Mouse (Mus musculus): ENCODE data around the gene Med18. TPM values are rescaled to one million over a fixed set of nuclear protein-coding genes. Genes with fewer than 3 reads are reported as not detected.
A peak's percentile ranks its signal among the peaks of the same experiment; 100 is the strongest.
"Not testable (repeated sequence)": the region's sequence is repeated elsewhere in the genome, so short reads cannot be mapped to it uniquely, and the experiment has no call there.

Med18 gene
- total RNA-seq, 2 experiments from 2014 or later: 5.1 to 6.5 TPM

- not testable (repeated sequence) for DNase-seq
Measured at GRCm38 (mm10) chr4:132482104-132482503, 18.4 kb upstream of the Med18 start.

DNA sequence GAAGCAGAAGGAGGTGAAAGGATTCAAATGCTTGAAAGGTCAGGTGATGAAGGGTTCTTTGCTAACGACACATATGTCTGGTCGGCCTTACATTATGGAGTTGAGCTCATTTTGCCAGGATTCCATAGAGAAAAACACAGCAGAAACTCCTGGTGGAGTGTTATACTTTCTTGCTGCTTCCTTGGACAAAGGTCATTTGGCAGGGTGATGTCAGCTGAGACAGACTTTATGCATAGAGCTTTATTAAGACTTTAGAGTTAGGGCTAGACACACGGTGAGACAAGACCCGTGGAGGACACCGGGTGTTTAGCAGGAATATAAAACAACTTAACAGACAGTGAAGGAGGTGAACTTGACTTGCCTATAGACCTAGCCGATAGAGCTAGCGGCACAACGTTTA, 14.1 kb upstream of the Med18 start:
- DNase-seq: no peak

- DNase-seq: no peak
Measured at GRCm38 (mm10) chr4:132475895-132476878, 12.5 kb upstream of the Med18 start.

DNA sequence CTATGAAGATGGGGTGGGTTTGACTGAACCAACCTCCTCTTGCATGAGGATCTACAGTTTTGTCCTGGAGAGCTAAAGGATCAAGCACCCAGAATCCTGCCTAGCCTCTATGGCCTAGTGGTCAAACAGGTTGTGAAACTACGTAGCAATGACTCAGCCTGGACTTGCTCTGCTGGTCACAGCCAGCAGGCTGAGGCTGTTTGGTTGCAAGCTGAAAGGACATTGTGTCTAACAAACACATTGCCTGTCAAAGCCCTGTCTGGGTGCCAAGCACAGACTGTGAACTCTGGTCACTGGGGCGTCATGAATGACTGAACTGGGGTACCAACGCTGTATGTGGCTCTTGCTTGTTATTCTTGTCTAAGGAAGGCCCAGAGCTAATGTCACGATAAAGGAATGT, 10.9 kb upstream of the Med18 start:
- no peak for DNase-seq

GRCm38 (mm10) chr4:132473411-132473810, 9.7 kb upstream of the Med18 start:
- no peak for DNase-seq

GRCm38 (mm10) chr4:132469873-132470272, 6.2 kb upstream of the Med18 start:
- DNase-seq: no peak

GRCm38 (mm10) chr4:132464255-132464613, 513 bp upstream of the Med18 start:
- DNase-seq: no peak

DNA sequence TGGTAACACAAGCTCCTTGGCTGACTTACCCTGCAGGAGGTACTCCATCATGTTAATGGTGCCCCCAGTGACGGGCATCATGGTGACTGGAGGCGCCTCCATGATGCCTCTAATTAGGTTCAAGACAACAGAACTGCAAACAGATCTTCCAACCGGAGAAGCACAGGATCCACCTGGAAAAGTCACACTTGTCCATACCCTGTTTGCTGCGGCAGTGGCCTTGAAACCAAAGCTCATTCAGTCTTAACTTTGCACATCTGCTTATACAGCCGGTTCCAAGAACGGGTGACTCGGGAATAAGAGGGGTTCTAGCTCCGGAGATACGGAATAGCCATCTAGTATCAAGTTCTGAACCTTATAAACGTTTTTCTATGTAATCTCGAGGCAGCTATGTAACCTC, 885 bp downstream of the Med18 start:
- DNase-seq: no peak

DNA sequence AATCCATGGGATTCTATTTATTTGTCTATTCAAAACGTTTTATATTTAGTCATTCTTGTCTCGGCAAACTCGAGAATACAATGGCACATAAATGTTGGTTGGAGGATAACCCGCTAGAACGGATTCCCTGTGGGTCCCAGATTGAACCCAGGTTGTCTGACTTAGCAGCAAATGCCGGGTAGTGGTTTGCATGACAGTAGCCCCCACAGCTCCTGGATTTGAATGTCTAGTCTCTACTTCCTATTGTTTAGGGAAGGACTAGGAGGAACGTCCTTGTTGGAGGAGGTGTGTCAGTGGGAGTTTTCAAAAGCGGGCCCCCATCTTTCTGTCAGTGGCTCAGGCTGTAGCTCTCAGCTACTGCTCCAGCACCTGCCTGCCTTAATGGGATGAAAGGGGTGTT, 3.5 kb downstream of the Med18 start:
- no peak for DNase-seq

- no peak for DNase-seq
Measured at GRCm38 (mm10) chr4:132455561-132455960, 8.2 kb downstream of the Med18 start.

DNA sequence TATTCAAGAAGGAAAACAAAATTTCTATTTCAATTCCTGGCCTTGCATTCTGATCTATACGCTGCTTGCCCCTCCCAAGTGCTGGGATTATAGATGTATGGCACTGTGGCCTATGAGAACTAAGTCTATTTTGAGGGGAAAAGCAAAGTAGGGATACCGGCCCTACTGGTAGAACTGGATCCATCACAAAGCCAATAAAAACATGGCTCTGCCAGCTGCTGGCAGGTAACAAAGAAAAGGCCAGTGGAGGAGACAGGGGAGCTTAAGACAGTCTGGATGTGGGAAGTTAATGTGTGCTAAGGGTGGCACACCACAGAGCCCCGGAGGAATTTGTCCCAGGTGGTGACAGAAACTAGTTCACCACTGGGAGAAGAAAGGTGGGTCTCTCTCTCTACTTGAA, 8.6 kb downstream of the Med18 start:
- no peak for DNase-seq

GRCm38 (mm10) chr4:132454216-132454615, 9.5 kb downstream of the Med18 start:
- no peak for DNase-seq

- DNase-seq: no peak
Measured at GRCm38 (mm10) chr4:132449778-132450177, 13.9 kb downstream of the Med18 start.

DNA sequence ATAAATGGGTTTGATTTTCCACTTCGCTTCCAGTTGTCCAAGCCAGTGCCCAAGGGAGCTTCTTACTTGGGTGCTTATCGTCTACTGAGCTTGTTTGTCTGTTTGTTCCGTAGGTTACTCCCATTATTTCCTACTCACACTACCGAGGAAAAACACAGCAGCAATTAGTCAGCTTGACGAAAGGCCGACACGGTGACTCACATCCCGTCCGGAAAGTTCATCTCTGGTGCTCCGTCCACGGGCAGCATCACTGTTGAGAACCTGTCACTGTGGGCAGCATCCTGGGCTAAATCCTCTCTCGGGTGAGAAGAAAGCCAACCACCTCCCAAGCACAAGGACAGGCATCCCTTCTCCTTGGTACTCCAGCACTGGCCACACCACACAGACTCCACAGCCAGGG, 17.6 kb downstream of the Med18 start:
- DNase-seq: no peak

DNA sequence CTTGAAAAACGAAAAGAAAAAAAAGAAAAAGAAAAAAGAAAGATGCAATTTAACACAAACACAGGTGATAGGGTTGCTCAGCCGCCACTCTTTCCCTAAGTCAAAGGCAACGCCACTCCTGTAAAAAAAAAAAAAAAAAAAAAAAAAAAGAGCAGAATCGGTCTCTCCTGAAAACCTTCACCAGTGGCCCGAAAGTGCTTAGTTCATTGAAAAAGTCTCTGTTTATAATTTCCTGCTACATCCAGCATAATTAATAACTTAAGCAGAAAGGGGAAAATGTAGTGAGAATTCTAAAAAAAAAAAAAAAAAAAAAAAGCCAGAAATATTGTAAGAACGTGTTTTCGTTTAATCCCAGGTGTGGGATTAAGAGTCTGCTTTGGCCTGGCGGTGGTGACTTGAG, 19.2 kb downstream of the Med18 start:
- DNase-seq: no peak

GRCm38 (mm10) chr4:132437857-132438256, 25.9 kb downstream of the Med18 start:
- no peak for DNase-seq

GRCm38 (mm10) chr4:132432717-132433372, 30.9 kb downstream of the Med18 start:
- no peak for DNase-seq

DNA sequence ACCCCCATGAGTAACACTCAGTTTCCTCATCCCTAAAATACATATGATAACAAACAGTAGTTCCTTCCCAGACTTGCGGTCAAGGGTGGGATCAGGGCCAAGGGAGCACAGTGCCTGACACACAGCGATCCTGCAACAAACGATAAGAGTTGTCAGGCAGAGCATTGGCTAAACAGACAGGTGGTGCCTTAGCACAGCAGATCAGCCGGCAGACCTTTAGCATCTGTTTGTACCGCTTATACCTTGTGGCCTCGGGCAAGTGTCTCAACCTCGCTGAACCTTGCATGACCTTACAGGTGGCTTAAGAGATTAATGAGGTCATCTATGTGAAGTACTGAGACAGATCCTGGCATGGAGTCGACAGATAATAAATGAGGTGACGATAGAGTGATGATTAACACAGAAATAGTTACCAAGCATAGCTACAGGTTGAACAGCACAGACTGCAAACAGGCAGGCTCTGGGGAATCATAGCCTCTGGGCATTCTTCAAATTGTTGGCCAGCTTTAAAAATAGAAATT, 35.6 kb downstream of the Med18 start:
- no peak for DNase-seq

DNA sequence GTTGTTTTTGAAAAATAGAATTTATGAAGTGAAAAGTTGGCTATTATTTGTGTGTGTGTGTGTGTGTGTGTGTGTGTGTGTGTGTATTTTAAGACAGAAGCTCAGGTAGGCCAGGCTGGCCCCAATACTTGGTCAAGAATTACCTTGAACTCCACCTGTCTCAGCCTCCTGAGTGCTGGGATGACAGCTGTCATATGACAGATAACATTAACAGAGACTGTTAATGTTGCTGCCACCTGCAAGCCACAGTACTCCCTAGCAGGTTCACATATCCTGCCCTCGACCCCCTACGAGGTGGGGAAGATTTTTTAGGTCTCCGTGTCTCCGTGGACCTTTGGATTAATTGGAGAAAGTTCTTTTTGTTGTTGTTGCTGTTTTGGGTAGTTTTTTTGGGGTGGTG, 36.2 kb downstream of the Med18 start:
- DNase-seq: no peak

GRCm38 (mm10) chr4:132426021-132426420, 37.7 kb downstream of the Med18 start:
- no peak for DNase-seq

DNA sequence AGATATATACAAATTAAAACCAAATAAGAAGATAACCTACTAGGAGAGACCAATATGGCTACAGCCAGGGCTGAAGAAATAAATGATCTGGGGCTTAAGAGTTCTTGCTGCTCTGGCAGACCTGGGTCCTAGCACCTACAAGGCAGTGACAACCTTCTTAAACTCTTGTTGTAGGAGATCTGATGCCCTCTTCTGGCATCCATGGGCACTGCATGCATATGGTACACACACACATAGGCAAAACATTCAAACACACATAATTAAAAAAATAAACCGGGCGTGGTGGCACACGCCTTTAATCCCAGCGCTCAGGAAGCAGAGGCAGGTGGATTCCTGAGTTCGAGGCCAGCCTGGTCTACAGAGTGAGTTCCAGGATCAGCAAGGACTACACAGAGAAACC, 39.0 kb downstream of the Med18 start:
- no peak for DNase-seq

- DNase-seq: peak; percentile 97
Measured at GRCm38 (mm10) chr4:132421923-132422782, 41.6 kb downstream of the Med18 start, which contains the start of gene Phactr4. TSS of gene Phactr4 (minus strand) at chr4:132422489.
